Comparison of ENCODE assay signal across 27 mouse cellular contexts in genomic region chr7:49533571-49533970, GRCm38 (mm10).
DNase-seq lines count a peak whose midpoint lies in the region; ATAC-seq lines count a peak whose summit lies in the region.
"Had no signal": no experiment of that assay in that cellular context is flagged by ENCODE, and none has a peak within 500 bp of the region (broad histone marks: within the 10 kb centered on the region; RNA-seq: fewer than 3 reads in every experiment).

No protein-coding gene starts in this region.

- no peak overlapping the region for H3K4me3 ChIP-seq in heart, embryonic 13.5 days
- no peak overlapping the region for H3K4me3 ChIP-seq in kidney, embryonic 16.5 days (ENCODE audit: low read length)
- H3K4me3 ChIP-seq: embryonic facial prominence, embryonic 13.5 days; forebrain, embryonic 10.5 days; forebrain, embryonic 15.5 days; hindbrain, embryonic 12.5 days; intestine, embryonic 15.5 days; stomach, embryonic 15.5 days had no signal

- H3K4me2 ChIP-seq in heart, embryonic 13.5 days = no peak overlapping the region
- no peak overlapping the region; the same call in 1 of the 2 replicates for H3K4me2 ChIP-seq in kidney, embryonic 16.5 days (replicated peaks; ENCODE audit: low read depth, low read length)
- H3K4me2 ChIP-seq: embryonic facial prominence, embryonic 13.5 days; forebrain, embryonic 15.5 days; hindbrain, embryonic 12.5 days; intestine, embryonic 15.5 days; stomach, embryonic 15.5 days had no signal

- WGBS in heart, embryonic 13.5 days = 70% methylated on average over 8 of the region's 8 CpGs
- 47% methylated on average over 8 of the region's 8 CpGs for WGBS in kidney, embryonic 16.5 days

- no peaks in the 10 kb centered on the region for H3K9me3 ChIP-seq in heart, embryonic 13.5 days
- no peaks in the 10 kb centered on the region for H3K9me3 ChIP-seq in kidney, embryonic 16.5 days (ENCODE audit: low read length)
- H3K9me3 ChIP-seq: embryonic facial prominence, embryonic 13.5 days; forebrain, embryonic 10.5 days; forebrain, embryonic 15.5 days; hindbrain, embryonic 12.5 days; intestine, embryonic 15.5 days; stomach, embryonic 15.5 days had no signal

- peaks cover 45% of the 10 kb centered on the region for H3K4me1 ChIP-seq in heart, embryonic 13.5 days
- peaks cover 44% of the 10 kb centered on the region for H3K4me1 ChIP-seq in kidney, embryonic 16.5 days (ENCODE audit: insufficient read depth, low read length)
- H3K4me1 ChIP-seq: forebrain, embryonic 15.5 days; hindbrain, embryonic 12.5 days had no signal

- H3K9ac ChIP-seq in heart, embryonic 13.5 days = no peak overlapping the region
- H3K9ac ChIP-seq in kidney, embryonic 16.5 days (replicated peaks; ENCODE audit: low read length) = no peak overlapping the region
- H3K9ac ChIP-seq: embryonic facial prominence, embryonic 13.5 days; forebrain, embryonic 15.5 days; hindbrain, embryonic 12.5 days; intestine, embryonic 15.5 days; liver, embryonic 14.5 days; stomach, embryonic 15.5 days had no signal

- peak overlapping the region; percentile 89 for H3K27ac ChIP-seq in heart, embryonic 13.5 days (replicated peaks)
- H3K27ac ChIP-seq in kidney, embryonic 16.5 days (ENCODE audit: low read length) = peak overlapping the region; percentile 76
- H3K27ac ChIP-seq: embryonic facial prominence, embryonic 13.5 days; forebrain, embryonic 10.5 days; forebrain, embryonic 15.5 days; hindbrain, embryonic 12.5 days; hindbrain, postnatal 0 days; intestine, embryonic 15.5 days; liver, embryonic 14.5 days; macrophage; stomach, embryonic 15.5 days had no signal

- DNase-seq in heart, adult 9 months (ENCODE audit: low spot score in 2 of 2) = no peak
- peak; percentile 68 for DNase-seq in kidney, adult 11 months
- no peak for DNase-seq in kidney, adult 18-20 months
- DNase-seq in kidney, postnatal 25 days = peak; percentile 44 to 78
- DNase-seq: adrenal gland, postnatal 14 days; cerebellum, adult 11 months; cerebellum, adult 9-10 months; gastrocnemius, postnatal 25 days; liver; lung, adult 2 months; lung, postnatal 10 days; midbrain, embryonic 14.5 days; right cerebral cortex, postnatal 14 days; thymus, postnatal 14 days had no signal

- H3K36me3 ChIP-seq in heart, embryonic 13.5 days = peaks cover 27% of the 10 kb centered on the region
- H3K36me3 ChIP-seq in kidney, embryonic 16.5 days (ENCODE audit: insufficient read depth, low read length) = peaks cover 14% of the 10 kb centered on the region
- H3K36me3 ChIP-seq: forebrain, embryonic 10.5 days; stomach, embryonic 15.5 days had no signal

- no peaks in the 10 kb centered on the region for H3K27me3 ChIP-seq in heart, embryonic 13.5 days (replicated peaks)
- H3K27me3 ChIP-seq in kidney, embryonic 16.5 days (ENCODE audit: insufficient read depth, low read length) = no peaks in the 10 kb centered on the region
- H3K27me3 ChIP-seq: embryonic facial prominence, embryonic 13.5 days; forebrain, embryonic 15.5 days; hindbrain, embryonic 12.5 days; intestine, embryonic 15.5 days; stomach, embryonic 15.5 days had no signal

- no peak for ATAC-seq in heart, embryonic 13.5 days (ENCODE audit: extremely low read depth, insufficient number of reproducible peaks, low FRiP score, low TSS enrichment)
- no peak for ATAC-seq in kidney, embryonic 16.5 days (ENCODE audit: low FRiP score, low TSS enrichment)
- ATAC-seq in megakaryocyte progenitor cell, adult 5-6 weeks (replicated peaks; ENCODE audit: poor library complexity) = no peak
- ATAC-seq: CD4-positive, CD25-positive, alpha-beta regulatory T cell, adult 4 months; forebrain, embryonic 15.5 days; hindbrain, postnatal 0 days; intestine, embryonic 15.5 days had no signal

Comparison
In these comparisons a context has a peak if more than half of its experiments do, and no peak if none do; other contexts are left out.
1. DNase-seq: peak in kidney, adult 11 months (single experiment) and kidney, postnatal 25 days (2 of 2); none in heart, adult 9 months (0 of 2) and kidney, adult 18-20 months (single experiment).